Mouse (Mus musculus) MEL-GATA-1-ER (cell line): ENCODE data around the gene Lyrm1.

Experiments
- DNase-seq: peaks from one replicate; pipeline ENCODE4 v3.0.0-alpha.2; 2012; ENCODE audit warnings: low read depth; ENCODE audit errors: extremely low read depth

Lyrm1 gene

DNA sequence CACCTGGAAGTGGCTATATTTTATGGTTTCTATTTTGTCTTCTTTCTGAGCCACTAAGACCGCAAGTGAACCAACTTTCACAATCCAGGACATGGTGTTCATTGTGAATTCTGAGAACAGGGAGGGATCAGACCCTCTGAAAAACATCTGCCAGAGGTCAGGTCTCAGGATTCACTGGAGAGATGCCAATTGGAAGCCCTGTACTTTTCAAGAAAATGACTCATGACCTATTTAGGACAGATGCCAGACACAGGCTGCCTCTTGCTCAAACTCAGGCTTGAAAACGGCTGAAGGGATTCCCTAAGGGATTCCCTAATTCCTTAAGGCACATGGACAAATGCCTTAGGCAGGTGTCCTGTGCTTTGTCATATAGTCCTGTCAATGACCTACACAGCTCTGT is 65.4 kb downstream of the Lyrm1 start:
- no peak for DNase-seq

DNA sequence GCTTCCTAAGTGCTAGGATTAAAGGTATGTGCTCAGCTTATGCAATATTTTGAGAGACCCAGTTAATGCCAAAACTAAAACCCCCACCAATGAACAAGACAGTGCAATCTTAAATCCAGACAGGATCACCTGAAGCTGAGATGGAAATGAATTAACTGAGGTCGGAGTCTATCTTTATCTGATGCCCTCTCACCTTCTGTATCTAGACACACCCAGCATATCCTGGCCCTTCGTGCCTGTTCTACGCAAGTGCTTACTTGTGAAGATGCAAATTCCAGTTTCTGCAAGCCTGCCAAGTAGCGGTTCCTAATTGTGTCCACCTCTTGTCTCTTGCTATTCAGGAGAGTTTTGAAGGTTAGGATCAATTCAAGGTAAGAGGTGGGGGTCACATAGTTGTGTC is 69.5 kb downstream of the Lyrm1 start:
- no peak for DNase-seq

DNA sequence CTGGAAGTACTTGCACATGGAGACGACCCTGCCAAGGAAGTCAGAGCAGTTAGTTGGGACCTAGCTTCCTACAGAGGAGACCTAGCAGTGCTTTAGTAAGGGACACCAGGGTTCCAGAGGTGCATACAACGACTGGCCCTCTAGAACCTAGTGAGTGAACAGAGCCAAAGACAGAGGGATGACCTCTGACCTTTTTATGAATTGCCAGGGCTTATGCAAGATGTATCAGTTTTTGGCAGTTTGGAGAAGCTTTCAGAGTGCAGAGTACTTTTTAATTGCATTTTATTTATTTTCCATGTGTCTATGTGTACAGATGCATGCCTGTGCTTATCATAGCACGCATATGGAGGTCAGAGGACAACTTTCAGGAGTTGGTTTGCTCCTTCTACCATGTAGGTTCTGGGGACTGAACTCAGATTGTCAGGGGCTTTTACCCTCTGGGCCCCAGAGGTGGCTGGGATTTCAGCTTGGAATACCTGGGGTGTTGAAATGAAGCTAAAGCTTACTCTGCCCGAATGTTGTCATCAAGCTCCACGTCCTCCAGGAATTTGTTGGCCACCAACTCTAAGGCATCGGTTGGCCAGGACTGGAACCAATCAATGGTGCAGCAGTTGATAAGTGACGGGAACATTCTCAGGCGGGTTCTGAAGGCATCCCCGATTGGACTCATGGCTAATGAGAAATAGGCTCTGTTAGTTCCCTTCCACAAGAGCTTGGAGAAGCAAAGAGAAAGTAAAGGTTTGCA is 70.2 kb downstream of the Lyrm1 start:
- no peak for DNase-seq

DNA sequence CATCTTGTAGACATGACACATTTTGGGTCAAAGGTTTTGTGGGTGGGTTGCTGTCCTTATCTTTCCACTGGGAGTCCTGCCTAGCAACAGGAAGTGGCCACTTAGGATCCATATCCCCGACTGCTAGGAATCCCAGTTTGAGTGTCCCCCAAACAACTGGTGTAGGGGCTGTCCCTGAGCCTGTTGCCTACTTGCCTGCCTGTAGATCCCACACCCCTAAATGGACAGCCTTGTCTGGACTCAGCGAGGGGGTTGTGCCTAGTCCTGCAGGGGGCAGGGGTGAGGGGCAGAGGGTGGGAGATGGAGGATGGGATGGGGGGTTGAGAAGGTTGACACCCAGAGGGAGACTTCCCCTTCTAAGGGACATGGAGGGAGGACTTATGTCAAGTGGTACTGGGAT is 73.7 kb downstream of the Lyrm1 start:
- DNase-seq = no peak

DNA sequence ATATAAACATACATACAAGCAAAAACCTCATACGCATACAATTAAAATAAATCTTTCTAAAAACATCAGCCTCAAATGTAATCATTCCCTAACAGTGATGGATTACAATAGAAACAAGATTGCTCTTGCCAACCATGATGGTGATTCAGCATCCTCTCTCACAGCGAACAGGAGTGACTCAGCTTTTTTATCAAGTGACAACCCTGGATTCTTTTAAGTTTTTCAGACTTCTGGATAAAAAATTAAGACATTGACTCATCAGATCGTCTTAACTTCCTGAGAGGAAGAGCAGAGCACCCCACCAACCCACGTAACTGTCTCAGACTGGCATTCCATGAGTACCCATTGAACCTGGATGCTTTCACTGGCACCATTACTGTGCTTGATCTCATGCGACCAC is 78.6 kb downstream of the Lyrm1 start:
- DNase-seq = peak; percentile 8

DNA sequence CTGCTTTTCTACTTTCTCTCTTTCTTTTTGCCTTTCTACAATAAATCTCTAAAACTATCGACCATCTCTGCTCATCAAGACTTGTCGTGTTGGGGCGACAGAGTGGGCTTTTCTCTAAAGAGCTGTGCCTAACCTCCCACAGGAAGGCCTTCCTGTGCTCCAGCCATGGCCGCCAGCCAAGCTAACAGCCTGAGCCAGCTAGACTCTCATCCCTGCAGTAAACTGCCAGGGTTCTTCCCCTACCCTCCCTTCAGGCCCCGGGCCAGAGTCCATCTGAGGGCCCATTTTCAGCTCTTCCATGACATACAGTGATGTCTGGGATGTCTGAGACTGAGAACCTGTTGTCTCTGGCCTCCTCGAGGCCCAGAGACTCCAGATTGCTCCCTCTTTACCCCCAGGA is 80.6 kb downstream of the Lyrm1 start:
- DNase-seq = no peak

DNA sequence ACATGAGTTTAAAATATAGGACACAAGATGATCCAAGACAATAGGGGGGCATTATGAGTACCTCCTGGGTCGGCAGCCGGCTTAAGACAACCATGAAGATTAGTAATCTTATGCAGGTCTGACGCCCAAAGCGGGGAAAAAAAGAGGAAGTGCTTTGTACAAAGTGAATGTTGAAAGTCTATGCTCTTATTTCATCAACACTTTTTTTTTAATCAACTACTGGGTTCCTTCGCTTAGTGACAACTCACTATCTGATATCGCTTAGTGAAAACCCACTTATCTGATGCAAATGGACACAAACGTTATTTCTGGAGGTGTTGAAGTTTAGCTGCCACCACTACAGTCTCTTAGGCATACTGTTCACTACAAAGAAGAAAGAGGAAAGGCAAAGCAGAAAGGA is 81.9 kb downstream of the Lyrm1 start:
- peak; percentile 50 for DNase-seq

DNA sequence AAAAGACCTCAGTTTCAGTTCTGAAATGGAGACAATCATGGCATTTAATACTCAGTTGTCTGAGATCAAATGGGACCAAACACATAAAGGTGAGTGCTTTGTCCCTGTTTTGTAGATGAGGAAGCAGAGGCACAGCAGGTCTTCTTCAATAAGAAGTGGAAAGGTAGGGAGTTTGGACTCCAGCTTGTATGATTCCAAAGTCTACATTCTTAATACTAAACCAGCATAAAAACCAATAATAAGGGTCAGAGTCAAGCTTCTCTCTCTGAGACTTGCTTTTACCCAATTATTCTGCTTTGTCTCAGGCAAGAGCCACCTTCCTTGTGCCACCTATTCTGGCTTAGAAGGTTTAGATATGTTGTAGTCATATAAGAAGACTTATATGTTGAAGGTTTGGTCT is 82.9 kb downstream of the Lyrm1 start:
- no peak for DNase-seq

DNA sequence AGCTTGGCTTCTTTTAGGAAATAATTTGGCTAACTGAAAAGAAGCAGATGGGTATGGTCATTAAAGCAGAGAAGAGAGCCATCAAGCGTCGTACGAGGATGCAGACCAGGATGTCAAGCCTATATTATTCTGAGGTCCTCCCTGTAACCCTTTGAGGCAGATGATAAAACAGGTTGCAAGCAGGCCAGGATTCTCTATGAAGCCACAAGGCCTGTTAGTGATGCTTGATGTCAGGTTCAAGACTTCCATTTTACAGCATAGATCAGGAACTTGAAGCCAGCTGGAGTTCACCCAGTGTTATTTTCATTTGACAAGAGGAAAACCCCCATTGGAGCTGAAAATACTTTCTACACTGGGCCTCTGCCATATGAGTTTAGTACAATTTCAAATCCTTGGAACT is 84.5 kb downstream of the Lyrm1 start:
- DNase-seq = no peak

DNA sequence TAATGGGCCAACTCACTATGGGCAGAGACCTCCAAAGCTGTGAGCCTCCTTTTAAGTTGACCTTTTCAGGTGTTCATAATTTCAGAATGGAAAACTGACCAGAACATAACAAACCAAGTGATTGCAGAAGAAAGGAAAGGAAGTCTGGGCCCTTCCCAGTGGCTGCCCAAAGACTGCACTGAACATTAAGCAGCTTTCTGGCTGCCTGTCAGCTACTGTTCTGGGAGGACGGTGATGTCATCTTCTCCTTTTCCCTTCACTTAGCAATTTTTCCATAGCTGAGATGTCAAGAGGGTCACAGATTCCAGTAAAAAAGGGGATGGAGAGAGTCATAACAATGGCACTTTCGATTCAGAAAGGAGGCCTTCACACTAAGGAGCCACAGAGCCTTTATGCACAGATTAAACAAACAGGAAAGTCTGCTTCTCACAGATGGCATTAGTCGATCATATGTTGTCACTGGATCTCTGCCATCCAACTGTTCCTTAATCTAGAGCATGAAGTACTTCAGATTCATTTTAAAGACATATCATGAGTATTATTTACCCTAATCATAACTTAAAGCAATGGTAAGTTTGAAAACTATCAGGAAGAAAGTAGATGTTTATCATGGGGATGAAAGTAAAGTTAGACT is 89.7 kb downstream of the Lyrm1 start:
- no peak for DNase-seq

DNA sequence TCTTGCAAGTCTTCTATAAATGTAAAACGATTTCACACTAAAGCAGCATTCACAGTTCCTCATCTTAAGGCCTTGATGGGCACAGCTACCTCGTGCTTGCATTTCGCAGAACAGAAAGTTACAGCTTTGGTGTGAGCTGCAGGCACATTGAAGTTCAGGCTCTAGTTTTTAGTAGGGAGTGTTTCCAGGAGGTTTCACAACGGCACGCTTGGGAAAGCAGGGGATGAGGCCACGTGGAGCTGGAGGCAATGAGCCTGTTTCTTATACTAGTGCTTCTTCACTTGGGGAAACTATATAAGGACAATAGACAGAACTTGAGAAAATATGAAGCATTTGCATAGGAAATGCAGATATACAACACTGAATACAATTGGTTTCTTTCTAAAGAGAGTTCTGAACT is 101.4 kb downstream of the Lyrm1 start:
- DNase-seq = no peak
